Mouse (Mus musculus) regulatory T cell (primary cell): ENCODE results near the gene Kri1.
"Not testable (repeated sequence)": the region's sequence is repeated elsewhere in the genome, so short reads cannot be mapped to it uniquely, and the experiment has no call there.

Experiments used
- in situ Hi-C: fragments of 300-600 bp; cut with MboI, MseI; formaldehyde crosslinking; loops from one replicate; pipeline ENCODE4 v1.15.1; 2025; ENCODE audit warnings: high pct_unique_total_duplicates

The Kri1 gene

DNA sequence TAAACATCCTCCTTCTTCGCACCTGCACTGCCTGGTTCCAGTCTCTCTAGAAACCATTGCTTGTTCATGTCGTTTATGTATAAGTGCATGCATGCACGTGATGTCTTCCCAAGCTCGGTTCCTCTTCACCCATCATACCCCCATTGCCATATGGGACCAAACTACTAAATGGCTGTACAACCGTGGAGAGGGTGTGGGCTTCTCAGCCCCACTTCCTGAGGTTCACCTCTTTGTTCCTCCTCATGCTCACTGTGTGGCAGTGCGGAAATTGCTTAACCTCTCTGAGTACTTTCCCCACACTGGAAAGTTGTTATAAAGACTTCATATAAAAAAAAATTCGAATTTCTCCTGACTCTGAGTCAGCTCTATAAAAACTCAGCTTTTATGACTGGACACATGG, 28.9 kb upstream of the Kri1 start:
- in situ Hi-C loops: loop anchor here (5.0 kb wide), 1 partner anchor 36 kb away; no protein-coding TSS in a partner anchor

DNA sequence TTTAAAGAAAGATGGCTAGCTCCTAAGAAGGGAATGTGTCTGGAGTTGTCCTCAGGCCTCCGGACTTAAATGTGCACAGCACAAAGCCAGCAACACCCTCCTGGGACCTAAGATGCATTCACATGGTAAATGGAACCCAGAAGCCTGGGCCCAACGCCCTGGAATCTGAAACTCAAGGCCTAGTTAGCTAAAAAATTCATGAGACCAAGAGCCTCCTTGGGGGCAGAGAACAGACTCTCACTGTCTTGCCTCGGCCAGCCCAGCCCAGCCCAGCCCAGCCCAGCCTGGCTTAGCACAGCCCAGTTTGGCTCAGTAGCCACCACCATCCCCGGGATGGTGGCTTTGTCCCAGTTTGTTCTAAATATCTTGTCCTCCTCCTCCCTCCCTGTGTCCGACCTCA, 27.7 kb upstream of the Kri1 start:
- in situ Hi-C loops: loop anchor here (5.0 kb wide), 1 partner anchor 37 kb away; no protein-coding TSS in a partner anchor

DNA sequence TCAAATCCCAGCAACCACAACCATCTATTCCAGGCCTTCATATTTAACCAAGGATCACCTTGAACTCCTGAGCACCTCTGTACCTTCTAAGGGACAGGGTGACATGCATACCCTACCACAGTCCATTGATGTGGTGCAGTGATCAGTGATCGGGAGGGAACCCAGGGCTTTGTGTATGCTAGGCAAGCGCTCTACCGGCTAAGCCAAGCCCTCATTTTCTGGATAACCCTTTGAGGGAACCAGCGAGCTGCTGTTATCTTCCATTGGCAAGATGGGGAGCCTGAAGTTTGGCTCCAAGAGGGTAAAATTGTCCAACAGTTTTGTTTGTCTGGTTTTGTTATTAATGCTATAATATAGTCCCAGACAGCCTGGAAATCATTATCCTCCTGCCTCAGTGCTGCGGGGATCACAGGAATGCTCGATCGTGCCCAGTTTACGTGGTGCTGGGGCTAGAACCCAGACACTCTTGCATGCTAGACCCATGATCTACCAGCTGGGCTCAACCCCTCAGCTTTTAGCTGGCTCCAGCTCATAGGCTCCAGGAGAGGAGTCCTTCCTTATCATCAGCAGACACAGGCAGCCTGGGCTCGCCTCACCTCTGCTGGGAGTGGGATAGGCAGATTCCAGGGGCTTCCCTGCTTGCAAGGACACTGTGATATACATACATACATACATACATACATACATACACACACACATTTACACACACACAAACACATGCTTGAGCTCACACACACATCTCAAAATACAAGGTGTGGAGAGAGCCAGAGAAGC, 26.8 kb upstream of the Kri1 start:
- in situ Hi-C loops: loop anchor here (5.0 kb wide), 1 partner anchor 38 kb away; no protein-coding TSS in a partner anchor

DNA sequence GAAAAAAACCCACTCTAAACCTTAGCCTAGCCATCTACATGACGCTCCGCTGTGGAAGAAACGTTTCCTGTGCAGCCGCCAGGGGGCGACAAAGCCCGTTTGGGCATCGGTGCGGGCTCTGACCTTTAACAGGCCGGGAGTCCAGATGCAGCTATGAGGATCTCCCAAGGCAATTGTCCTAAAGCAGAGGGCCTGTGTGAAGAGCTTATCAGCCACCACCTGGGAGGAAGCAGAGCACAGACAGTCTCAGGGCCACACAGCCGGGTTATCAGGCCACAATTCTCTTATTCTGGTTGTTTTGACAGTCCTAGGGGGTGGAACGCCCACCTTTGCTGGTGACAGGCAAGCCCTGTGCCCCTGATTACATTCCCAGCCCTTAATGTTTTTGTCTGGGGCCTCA, 25.6 kb upstream of the Kri1 start:
- in situ Hi-C loops: no loop called here

DNA sequence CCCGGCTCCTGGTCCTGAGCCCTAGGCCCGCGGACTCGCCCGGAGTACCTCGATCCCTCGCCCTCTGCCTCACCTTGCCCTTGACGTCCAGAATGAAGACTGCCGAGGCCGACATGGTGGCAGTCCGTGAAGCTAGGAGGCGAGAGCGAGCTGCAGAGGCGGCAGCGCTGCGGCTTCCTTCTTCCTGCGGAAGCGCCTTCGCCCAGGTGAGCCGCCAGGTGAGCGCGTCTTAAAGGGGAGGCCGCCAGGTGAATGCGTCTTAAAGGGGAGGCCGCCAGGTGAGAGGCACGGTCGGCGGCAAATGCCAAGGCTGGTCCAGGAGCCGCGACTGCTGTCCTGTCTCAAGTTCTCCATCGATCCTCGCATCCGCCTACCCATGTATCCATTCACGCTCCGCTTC, 24.4 kb upstream of the Kri1 start, which contains the start of gene Ap1m2:
Gene Ap1m2 (minus strand): TSS at position 204 of the 400 bp plus-strand sequence.
- in situ Hi-C loops: no loop called here

DNA sequence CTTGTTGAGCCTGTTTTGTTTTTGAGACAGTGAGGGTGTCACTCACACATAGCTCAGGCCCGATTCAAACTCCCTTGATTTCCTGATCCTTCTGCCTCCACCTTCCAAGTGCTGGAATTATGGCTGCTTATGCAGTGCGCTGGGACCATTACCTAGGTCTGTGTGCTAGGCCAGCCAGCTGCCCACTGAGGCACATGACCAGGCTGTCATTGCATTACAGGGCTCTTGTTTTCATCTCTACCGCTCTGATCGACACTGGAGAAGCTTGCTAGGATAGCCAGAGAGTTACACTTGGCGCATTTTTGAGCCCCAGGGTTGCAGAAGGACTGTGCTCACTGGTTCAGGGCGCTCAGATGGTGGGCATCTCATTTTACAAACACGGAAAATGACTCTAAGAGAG, 23.9 kb upstream of the Kri1 start:
- in situ Hi-C loops: no loop called here

DNA sequence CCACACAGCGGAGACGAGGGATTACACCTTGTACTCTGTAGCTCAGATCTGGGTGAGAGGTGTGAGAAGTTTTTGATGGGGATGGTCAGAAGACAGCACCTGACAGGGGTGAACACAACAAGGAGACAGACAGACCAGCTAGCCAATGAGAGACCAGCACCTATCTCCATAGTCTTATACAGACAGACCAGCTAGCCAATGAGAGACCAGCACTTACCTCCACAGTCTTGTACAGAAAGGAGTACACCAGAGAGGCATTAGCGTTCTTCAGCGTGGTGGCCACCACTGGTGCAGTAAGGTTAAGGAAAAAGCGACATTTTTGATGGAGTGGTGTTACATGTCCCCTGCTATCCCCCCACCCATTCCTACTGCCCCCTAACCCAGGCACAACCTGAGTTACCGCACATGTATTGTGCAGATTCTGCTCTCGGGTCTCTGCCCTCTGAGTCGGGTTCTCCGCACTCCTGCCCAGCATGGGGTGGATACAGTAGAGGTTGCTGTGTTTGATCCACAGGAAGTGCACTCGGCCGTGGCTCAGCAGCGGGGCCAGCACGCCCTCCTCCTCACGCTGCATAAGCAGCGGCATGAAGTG, 21.5 kb upstream of the Kri1 start:
- in situ Hi-C loops: no loop called here

DNA sequence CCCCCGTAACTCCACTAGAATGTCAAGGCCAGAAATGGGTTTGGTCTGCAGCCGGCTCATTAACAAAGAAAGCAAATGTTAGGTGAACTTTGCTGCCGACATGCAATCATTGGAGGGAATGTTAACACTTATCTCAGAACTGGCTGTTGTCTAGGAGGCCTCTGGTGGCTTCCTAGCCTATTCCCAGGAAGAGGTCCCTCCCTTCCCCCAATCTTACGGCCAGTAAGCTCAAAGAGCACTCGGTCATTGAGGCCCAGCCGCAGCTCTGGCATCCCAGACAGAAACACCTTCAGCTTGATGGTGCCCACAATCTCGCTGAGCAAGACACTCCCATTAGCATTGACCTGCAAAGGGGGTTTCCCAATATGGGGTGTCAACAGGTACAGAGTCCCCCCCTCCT, 17.3 kb upstream of the Kri1 start:
- in situ Hi-C loops: no loop called here

DNA sequence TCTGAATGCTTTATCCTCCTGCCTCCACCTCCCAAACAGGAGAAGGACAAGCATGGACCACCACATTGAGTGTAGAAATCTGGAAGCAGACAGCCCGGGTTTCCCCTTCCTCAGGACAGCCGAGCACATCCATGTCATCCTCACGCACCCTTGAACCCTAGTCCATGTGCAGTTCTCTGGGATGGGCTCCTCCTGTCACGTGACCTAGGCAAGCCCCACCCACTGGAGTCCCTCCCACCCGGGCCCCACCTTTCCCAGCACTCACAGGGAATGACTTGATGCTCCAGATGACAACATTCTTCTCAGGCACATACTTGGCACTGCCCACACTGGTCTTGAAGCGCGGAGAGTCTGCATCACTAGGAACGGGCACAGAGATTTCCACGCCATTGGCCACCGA, 11.2 kb upstream of the Kri1 start:
- in situ Hi-C loops: no loop called here

DNA sequence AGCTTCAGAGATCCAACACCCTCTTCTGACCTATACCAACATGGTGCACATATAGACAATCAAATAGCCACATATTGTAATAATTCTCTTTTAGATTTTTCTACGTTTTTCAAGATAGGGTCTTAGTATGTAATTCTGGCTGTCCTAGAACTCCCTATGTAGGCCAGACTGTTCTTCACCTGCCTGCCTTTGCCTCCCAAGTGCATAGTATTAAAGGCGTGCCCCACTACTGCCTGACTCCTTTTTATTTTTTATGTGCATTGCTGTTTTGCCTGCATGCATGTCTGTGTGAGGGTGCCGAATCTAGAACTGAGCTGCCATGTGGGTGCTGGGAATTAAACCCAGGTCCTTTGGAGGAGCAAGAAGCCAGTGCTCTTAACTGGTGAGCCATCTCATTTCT, 4.5 kb upstream of the Kri1 start:
- in situ Hi-C loops: no loop called here

DNA sequence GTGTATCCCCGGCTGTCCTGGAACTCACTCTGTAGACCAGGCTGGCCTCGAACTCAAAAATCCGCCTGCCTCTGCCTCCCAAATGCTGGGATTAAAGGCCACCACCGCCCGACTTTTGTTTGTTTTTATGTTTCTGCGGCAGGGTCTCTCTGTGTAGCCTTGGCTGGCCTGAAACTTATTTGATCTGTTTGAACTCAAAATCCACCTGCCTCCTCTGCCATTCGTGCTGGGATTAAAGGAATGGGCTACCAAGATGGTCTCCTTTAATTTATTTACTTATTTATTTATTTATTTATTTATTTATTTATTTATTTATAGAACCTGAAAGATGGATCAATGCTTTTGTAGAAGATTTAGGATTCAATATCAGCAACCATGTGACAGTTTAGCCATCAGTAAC, 4.1 kb upstream of the Kri1 start:
- in situ Hi-C loops: not testable (repeated sequence)

DNA sequence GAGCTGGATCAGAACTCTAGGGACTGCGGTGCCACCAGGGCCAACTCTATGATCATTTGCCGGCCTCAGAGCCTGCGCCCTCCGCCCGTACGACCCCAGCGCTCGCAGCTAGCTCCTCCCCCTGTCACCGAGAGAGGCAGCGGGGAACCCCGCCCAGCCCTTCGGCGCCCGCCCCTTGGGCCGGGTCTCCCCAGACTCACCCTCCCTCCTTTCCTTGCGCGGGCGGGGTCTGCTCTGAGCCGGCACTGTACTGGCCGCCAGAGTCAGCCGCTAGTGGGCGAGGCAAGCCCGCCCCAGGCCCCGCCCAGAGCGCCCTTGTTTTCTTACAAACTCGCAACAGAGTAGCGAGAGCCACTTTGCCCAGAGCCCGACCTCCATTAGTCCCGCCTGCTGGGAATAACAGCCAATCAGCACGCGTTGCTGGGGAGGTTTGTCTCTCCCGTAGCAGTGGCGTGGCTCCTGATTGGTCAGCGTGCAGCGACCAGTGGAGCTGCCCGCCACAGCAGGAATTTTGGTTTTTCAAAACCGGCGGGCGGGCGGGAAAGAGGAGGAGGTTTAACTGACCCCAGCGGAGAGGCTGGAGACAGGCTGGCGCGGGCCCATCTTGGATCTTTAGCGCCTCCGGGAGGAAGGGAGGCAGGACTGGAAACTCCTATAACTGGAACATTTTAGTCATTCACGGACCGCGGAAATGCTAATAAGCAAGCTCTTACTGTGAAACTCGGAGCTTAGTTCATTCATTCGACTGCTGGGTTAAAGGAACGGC, 3.4 kb upstream of the Kri1 start, which contains the start of gene Cdkn2d:
Gene Cdkn2d (minus strand): TSS at position 386 of the 766 bp plus-strand sequence.
- in situ Hi-C loops: no loop called here

DNA sequence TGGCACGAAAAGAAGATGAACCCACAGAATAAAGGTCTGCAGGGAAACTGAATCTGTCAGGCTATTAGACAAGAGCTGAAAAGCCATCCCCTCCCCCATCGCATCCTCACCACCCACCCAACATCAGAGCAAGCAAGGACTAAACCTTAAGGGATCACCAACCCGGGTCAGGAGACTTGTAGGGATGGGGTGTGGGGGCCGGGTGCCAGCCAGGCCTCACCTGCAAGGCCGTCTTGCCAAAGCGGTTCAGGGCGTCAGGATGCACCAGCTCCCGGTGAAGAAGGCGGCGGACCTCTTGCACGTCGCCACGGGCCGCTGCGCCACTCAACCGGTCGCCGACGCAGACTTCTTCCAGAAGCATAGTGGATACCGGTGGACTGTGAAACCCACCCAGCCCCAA, 2.8 kb upstream of the Kri1 start:
- in situ Hi-C loops: no loop called here

DNA sequence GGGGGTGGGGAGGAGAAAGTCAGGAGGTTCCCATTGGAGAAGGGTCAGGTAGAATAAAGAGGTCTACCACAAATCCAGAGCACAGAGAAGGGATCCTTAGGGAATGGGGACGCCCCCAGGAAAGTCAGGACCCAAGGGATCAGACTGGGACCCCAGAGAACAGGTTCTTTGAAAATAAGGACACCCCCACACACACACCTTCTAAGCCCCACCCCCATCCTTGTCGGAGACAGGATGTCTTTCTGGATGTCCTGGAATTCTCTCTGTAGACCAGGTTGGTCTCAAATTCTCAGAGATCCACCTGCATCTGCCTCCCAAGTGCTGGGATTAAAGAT, 1.5 kb upstream of the Kri1 start:
- in situ Hi-C loops: no loop called here

DNA sequence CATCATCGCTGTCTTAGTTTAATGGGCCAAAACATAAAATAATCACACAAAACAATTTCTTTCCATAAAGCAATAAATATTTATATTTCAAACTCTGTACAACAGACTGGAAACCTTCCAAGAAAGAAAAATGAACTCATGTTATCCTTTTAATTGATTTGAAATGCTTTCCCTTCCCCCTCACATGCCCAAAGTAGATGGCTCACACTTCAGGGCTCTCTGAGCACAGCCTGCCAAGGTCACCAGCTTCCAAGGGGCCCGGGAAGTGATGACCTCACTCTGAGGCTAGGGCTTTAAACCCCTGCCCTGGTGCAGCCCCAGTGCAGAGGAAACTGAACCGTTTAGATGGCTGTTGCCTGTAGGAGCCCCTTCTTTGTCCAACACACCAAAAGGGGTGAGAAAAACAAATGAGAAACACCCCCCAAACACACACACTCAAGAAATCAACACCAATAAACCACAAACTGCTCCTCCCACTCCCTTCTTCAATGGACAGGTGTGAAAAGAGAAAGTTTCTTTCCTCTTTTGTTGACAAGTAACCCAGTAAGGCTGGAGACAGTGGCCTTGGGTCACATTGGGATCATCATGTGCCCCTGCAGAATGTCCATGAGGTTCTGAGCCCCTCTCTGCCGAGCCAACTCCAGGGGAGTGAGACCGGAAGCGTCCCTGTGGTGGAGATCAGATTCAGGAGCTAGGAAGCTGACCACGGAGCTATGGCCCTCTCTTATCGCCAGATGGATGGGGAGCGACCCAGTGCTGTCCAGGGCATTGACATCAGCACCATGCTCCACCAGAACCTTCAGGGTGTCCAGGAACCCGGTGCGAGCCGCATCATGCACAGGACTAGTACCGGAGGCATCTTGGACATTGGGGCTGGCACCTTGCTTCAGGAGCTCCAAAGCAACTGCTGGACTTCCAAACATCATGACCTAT, 901 bp upstream of the Kri1 start:
- in situ Hi-C loops: no loop called here

DNA sequence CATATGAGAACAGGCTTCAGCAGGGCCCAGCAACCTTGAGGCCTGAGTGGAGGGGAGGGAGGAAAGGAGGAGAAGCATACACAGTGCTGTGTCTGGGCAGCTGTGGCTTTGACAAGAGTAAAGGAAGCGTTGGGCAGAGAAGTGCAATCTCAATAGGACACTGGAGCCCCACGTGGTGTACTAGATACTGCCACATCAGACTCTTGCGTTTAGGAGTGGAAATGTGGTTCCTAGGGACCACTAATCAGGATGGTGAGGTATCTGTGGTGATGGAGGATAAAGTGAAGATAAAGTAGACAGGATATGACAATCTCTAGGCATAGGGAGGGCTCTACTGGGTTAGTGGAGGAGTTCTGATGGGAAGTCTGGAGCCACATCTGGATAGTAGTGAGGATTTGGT, 1.0 kb downstream of the Kri1 start:
- in situ Hi-C loops: no loop called here

DNA sequence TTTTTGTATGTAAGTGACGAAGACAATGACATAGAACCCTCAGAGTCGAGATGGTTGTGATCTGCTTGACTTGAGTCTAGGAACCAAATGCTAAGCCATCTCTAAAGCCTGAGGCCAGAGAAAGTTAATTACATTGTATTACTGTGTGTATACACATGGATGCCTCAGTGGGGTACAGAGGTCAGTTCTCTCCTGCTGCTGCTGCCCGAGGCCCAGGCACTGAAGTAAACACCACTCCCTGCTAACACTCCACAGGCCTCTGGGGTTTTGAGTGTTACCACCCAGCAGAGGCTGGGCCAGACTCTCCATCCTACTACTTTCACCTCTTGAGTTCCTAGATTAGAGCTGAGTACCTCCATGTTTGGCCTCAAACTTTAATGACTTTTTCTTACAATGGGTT, 3.8 kb downstream of the Kri1 start:
- in situ Hi-C loops: no loop called here

DNA sequence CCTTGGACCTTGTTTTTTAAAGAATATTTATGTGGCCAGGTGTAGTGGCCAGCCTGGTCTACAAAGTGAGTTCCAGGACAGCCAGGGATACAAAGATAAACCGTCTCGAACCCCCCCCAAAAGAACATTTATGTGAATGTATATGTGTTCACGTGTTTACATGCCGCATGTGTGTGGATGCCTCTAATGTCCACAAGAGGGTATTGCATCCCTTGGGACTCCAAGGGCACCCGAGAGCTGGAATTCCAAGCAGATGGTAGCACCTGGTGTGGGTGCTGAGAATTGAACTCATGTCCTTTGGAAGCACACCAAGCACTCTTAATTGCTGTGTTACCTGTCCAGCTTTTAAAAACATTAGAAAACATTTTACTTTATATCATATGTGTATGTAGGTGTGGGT, 4.2 kb downstream of the Kri1 start:
- in situ Hi-C loops: no loop called here

DNA sequence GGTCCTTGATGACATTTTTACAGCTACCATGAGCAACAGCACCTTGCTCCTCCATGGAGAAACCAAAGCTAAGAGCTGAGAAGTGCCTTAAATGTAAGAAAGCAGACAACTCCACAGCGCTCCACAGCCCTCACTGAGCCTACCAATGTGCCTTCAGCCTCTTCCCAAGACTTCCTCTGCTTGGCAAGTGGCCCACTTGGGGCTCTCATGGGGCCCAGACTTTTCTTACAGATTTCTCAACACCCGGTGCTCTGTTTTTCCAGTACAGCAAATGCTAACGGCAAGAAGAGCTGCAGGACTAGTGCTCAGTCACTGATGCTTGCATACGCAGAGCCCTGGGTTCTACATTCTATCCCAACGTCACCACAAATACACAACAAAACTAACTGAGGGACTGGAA, 10.0 kb downstream of the Kri1 start:
- in situ Hi-C loops: no loop called here

DNA sequence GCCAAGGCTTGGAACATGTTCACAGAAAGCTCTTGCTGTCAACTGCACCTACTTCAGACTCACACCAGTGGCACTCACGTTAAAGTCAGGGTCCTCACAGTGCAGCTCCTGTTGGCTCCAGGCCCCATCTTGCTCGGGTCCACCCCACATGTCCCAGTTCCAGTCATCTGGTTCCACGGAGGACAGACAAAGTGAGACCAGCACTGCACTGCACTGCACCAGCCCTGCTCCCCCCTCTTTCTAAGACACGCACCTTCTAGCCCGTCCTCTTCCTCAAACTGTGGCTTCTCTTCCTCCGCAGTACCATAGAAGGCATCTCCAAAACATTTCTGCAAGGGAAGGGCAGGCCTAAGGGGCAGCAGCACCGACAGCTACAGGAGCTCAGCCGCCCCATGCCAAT, 11.5 kb downstream of the Kri1 start:
- in situ Hi-C loops: no loop called here

DNA sequence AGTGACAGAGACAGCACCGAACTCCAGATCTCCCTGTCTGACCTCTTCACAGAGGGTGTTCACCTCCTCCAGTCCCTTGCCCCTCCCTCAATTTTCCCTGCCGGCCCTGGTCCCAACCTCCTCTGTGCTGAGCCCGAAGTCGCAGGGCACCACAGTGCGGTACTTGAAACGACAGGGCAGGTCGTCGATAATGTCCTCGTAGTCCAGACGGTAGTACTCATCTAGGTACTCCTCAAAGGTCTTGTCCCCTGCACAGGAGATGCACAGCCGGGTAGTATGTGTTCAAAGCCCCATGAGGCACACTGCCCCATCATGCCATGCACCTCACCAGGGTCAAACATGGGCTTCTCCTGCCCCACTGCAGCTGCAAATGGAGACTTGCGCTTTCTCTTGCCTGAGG, 12.0 kb downstream of the Kri1 start:
- in situ Hi-C loops: no loop called here
